Mouse (Mus musculus) kidney, adult 2 months (tissue): Measurements from ENCODE around the gene Sgsm2.

Source experiments
- CTCF ChIP-seq: fragments of 200-500 bp; conservative IDR thresholded peaks from 2 replicates; pipeline ENCODE4 v1.5.1; 2011; ENCODE audit warnings: low read depth, mild to moderate bottlenecking, control low read depth, low read length, moderate library complexity, mixed read lengths; ENCODE audit not compliant: insufficient read depth, insufficient read length
- POLR2A ChIP-seq: fragments of 200-500 bp; IDR thresholded peaks from one replicate; pipeline ENCODE4 v1.6.1; 2011; ENCODE audit warnings: low read depth, low read length, control low read depth

DNA sequence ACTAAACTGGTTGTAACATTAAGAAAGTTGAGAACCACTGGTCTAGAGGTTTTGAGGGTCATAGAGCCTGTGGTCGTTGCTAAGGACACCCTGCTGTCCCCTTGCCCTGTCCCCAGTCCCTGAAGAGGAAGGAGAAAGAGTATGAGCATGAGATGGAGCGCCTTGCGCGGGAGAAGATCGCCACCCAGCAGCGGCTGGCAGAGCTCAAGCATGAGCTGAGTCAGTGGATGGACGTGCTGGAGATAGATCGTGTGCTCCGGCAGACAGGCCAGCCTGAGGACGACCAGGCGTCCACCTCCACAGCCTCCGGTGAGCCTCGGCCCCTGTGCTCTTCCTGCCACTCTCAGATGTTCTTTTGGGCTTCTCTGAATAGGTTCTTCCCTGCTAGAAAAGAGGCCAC, 54.8 kb downstream of the Sgsm2 start:
- TF ChIP-seq CTCF (no peak), POLR2A (no peak)
